Mouse (Mus musculus) pancreas, adult 10 weeks (tissue): ENCODE data around the gene Gm45234. TPM values are rescaled to one million over a fixed set of nuclear protein-coding genes. Genes with fewer than 3 reads are reported as not detected.

Experiments used
- polyA plus RNA-seq: library from polyadenylated mRNA; stranded (reverse); fragments of 350-450 nt; fragmentation: Illumina TruSeq; extraction: RNeasy Lipid Tissue Mini Kit (QIAGEN cat#74804); gene quantifications from one replicate; pipeline ENCODE4 v1.2.3, GENCODE M21; 2015; ENCODE audit warnings: low read depth, low replicate concordance; ENCODE audit not compliant: insufficient read depth

The Gm45234 gene
- polyA plus RNA-seq: 0.89 TPM

GRCm38 (mm10) chr6:124755831-124756595 lies at the start of gene Gm45234, which contains the start of gene Atn1:
Gene Gm45234 (minus strand): TSS chr6:124756021.
Gene Atn1 (minus strand): TSS chr6:124756524.

GRCm38 (mm10) chr6:124779222-124779983 lies 23.6 kb upstream of the Gm45234 start, which contains the start of gene Lrrc23:
Gene Lrrc23 (minus strand): TSS chr6:124779727.

GRCm38 (mm10) chr6:124769101-124769765 lies 13.4 kb upstream of the Gm45234 start, which contains the start of gene Eno2:
Gene Eno2 (minus strand): TSS chr6:124769673.

GRCm38 (mm10) chr6:124740888-124741761 lies 14.7 kb downstream of the Gm45234 start, which contains the start of gene Grcc10:
Gene Grcc10 (minus strand): TSS chr6:124741374.

GRCm38 (mm10) chr6:124738511-124739023 lies 17.3 kb downstream of the Gm45234 start, which contains the start of gene Ptpn6:
Gene Ptpn6 (minus strand): TSS chr6:124738714.

GRCm38 (mm10) chr6:124711824-124712782 lies 43.7 kb downstream of the Gm45234 start, which contains the start of the genes Emg1 and Phb2:
Gene Emg1 (minus strand): TSS chr6:124712178.
Gene Phb2 (plus strand): TSS chr6:124712336.

Other genes starting within 250 kb of the Gm45234 start
- 27.3 TPM for gene C1ra, start 243.6 kb downstream of the Gm45234 start, polyA plus RNA-seq
- 55.7 TPM for gene C1s1, start 213.7 kb downstream of the Gm45234 start, polyA plus RNA-seq
- not detected for gene C1rb, start 185.7 kb downstream of the Gm45234 start, polyA plus RNA-seq
- not detected for gene C1s2, start 119.9 kb downstream of the Gm45234 start, polyA plus RNA-seq
- 19.6 TPM for gene Lpcat3, start 93.0 kb downstream of the Gm45234 start, polyA plus RNA-seq
- 33.9 TPM for gene Emg1, start 43.8 kb downstream of the Gm45234 start, polyA plus RNA-seq
- 33.9 TPM for gene Phb2, start 43.7 kb downstream of the Gm45234 start, polyA plus RNA-seq
- 7.1 TPM for gene Ptpn6, start 17.3 kb downstream of the Gm45234 start, polyA plus RNA-seq
- gene Grcc10, start 14.6 kb downstream of the Gm45234 start, polyA plus RNA-seq: 65.8 TPM
- 10.0 TPM for gene Atn1, start 503 bp upstream of the Gm45234 start, polyA plus RNA-seq
- gene Eno2, start 13.7 kb upstream of the Gm45234 start, polyA plus RNA-seq: 4.1 TPM
- 0.98 TPM for gene Lrrc23, start 23.7 kb upstream of the Gm45234 start, polyA plus RNA-seq
- gene Spsb2, start 52.6 kb upstream of the Gm45234 start, polyA plus RNA-seq: 4.9 TPM
- 34.3 TPM for gene Tpi1, start 58.3 kb upstream of the Gm45234 start, polyA plus RNA-seq
- 17.3 TPM for gene Usp5, start 73.5 kb upstream of the Gm45234 start, polyA plus RNA-seq
- 0.87 TPM for gene Cdca3, start 73.5 kb upstream of the Gm45234 start, polyA plus RNA-seq
- 0.46 TPM for gene Gnb3, start 84.3 kb upstream of the Gm45234 start, polyA plus RNA-seq
- gene P3h3, start 101.7 kb upstream of the Gm45234 start, polyA plus RNA-seq: 8.8 TPM
- gene Gpr162, start 108.0 kb upstream of the Gm45234 start, polyA plus RNA-seq: not detected
- not detected for gene Cd4, start 132.2 kb upstream of the Gm45234 start, polyA plus RNA-seq
- 2.0 TPM for gene Lag3, start 155.7 kb upstream of the Gm45234 start, polyA plus RNA-seq
- 234 TPM for gene Ptms, start 164.1 kb upstream of the Gm45234 start, polyA plus RNA-seq
- gene Mlf2, start 175.4 kb upstream of the Gm45234 start, polyA plus RNA-seq: 42.2 TPM
- gene Cops7a, start 209.5 kb upstream of the Gm45234 start, polyA plus RNA-seq: 22.9 TPM
- 2.4 TPM for gene Pianp, start 240.7 kb upstream of the Gm45234 start, polyA plus RNA-seq